Mouse (Mus musculus): ENCODE data around the gene Ube4b. TPM values are rescaled to one million over a fixed set of nuclear protein-coding genes. Genes with fewer than 3 reads are reported as not detected.

The Ube4b gene
- polyA plus RNA-seq, 1 experiment from 2014 or later = 68.8 TPM

DNA sequence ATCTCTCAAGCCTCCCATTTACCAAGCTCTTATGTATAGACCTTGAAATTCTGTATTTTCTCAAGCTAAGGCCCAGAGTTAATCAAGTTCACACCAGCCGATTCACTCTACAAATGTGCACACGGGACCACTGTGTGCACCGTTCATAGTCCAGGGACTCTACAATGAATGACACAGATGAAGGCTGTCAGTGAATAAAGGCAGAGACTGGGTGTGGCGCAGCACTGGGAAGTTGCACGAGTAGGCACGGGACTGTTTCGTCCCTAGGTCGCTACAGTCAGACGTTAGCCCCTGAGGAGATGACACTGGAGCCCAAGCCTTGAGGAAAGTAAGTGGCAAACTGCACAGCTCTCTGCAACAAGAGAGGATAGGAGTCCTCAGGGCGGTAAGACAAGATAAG lies 50.5 kb downstream of the Ube4b start:
- WGBS = 92% methylated on average over 10 of the region's 10 CpGs
- ATAC-seq (ENCODE audit: insufficient read depth, low FRiP score, low TSS enrichment) = no peak
- Histone ChIP-seq H3K4me2 (ENCODE audit: low read depth) (no peak overlapping the region), H3K27ac (ENCODE audit: low read depth, low read length) (no peak overlapping the region), H3K36me3 (ENCODE audit: control insufficient read depth, insufficient read depth, low read length) (peaks cover 21% of the 10 kb centered on the region), H3K9ac (ENCODE audit: low read length) (no peak overlapping the region; the same call in 1 of the 2 replicates), H3K27me3 (ENCODE audit: control insufficient read depth, insufficient read depth, low read length) (no peaks in the 10 kb centered on the region), H3K4me1 (ENCODE audit: control insufficient read depth, insufficient read depth, low read length) (no peaks in the 10 kb centered on the region), H3K4me3 (ENCODE audit: low read depth, low read length) (no peak overlapping the region), H3K9me3 (ENCODE audit: control insufficient read depth, low read length) (no peaks in the 10 kb centered on the region)
- no peak for DNase-seq (ENCODE audit: low spot score)

DNA sequence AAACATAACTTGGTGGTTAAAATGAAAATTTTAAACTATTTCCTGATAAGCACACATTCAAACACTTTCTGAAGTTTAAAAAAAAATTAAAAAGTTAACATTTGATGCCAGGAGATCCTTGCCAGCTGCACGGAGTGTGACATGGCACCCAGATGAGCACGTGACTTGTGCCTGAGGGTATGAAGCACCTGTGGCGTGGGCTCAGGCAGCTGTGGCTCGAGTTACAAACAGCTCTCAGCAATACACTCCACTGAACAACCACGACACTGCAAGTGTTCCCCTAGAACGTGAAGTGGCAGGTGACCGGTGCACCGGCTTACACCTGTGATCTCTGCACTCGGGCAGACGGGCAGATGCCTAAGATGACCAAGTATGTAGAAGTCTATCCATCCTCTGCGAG lies 51.9 kb downstream of the Ube4b start:
- Histone ChIP-seq H3K4me3 (ENCODE audit: low read depth, low read length) (no peak overlapping the region), H3K9ac (ENCODE audit: low read length) (no peak overlapping the region), H3K4me2 (ENCODE audit: low read depth) (no peak overlapping the region), H3K4me1 (ENCODE audit: control insufficient read depth, insufficient read depth, low read length) (no peaks in the 10 kb centered on the region), H3K27ac (ENCODE audit: low read depth, low read length) (no peak overlapping the region), H3K9me3 (ENCODE audit: control insufficient read depth, low read length) (no peaks in the 10 kb centered on the region), H3K36me3 (ENCODE audit: control insufficient read depth, insufficient read depth, low read length) (peaks cover 20% of the 10 kb centered on the region), H3K27me3 (ENCODE audit: control insufficient read depth, insufficient read depth, low read length) (no peaks in the 10 kb centered on the region)
- DNase-seq (ENCODE audit: low spot score) (no peak), ATAC-seq (ENCODE audit: insufficient read depth, low FRiP score, low TSS enrichment) (no peak)
- 87% methylated on average over 11 of the region's 11 CpGs for WGBS

DNA sequence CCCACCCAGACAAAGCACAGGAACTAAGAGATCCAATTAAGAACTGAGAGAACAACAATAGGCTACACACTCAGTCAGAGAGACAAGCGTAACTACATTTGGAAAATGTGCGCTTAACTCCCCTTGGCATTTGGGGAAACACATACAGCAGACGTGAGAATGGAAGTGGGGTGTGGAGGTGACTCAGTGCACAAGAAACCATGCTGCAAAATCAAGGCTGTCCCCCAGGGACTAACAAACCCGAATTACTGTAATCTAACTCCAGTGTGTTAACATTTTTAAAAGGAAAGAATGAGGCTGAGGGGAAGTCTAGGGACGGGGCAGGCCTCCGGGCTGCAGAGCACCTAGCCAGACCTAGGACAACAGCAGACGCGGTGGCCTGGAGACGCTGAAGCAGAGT lies 52.6 kb downstream of the Ube4b start:
- Histone ChIP-seq H3K4me1 (ENCODE audit: control insufficient read depth, insufficient read depth, low read length) (no peaks in the 10 kb centered on the region), H3K36me3 (ENCODE audit: control insufficient read depth, insufficient read depth, low read length) (peaks cover 20% of the 10 kb centered on the region), H3K4me2 (ENCODE audit: low read depth) (no peak overlapping the region), H3K9me3 (ENCODE audit: control insufficient read depth, low read length) (no peaks in the 10 kb centered on the region), H3K9ac (ENCODE audit: low read length) (no peak overlapping the region), H3K4me3 (ENCODE audit: low read depth, low read length) (no peak overlapping the region), H3K27ac (ENCODE audit: low read depth, low read length) (no peak overlapping the region), H3K27me3 (ENCODE audit: control insufficient read depth, insufficient read depth, low read length) (no peaks in the 10 kb centered on the region)
- 85% methylated on average over 9 of the region's 9 CpGs for WGBS
- DNase-seq (ENCODE audit: low spot score) = no peak
- ATAC-seq (ENCODE audit: insufficient read depth, low FRiP score, low TSS enrichment) = no peak

DNA sequence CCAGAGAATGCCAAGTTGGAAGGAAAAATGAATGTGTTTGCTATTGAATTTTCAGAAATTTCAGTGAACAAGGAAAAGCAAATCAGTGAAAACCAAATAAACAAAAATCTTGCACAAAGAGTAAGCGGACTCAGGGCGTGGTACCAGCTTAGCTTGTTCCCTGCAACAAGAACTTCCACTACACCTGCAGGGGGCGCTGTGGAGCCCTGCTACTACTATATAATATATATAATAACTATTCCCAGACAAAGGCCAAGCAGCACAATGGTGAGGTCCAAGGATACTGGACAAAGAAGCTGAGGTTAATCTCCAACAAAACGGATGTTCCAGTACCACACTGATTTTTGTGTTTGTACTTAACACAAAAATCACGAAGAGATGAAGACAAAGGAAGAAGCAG lies 53.1 kb downstream of the Ube4b start:
- Histone ChIP-seq H3K4me1 (ENCODE audit: control insufficient read depth, insufficient read depth, low read length) (no peaks in the 10 kb centered on the region), H3K9me3 (ENCODE audit: control insufficient read depth, low read length) (no peaks in the 10 kb centered on the region), H3K36me3 (ENCODE audit: control insufficient read depth, insufficient read depth, low read length) (peaks cover 20% of the 10 kb centered on the region), H3K27me3 (ENCODE audit: control insufficient read depth, insufficient read depth, low read length) (no peaks in the 10 kb centered on the region), H3K4me3 (ENCODE audit: low read depth, low read length) (no peak overlapping the region), H3K4me2 (ENCODE audit: low read depth) (no peak overlapping the region), H3K27ac (ENCODE audit: low read depth, low read length) (no peak overlapping the region), H3K9ac (ENCODE audit: low read length) (no peak overlapping the region)
- no peak for ATAC-seq (ENCODE audit: insufficient read depth, low FRiP score, low TSS enrichment)
- DNase-seq (ENCODE audit: low spot score) = peak; percentile 55
- 75% methylated on average over 5 of the region's 5 CpGs for WGBS

DNA sequence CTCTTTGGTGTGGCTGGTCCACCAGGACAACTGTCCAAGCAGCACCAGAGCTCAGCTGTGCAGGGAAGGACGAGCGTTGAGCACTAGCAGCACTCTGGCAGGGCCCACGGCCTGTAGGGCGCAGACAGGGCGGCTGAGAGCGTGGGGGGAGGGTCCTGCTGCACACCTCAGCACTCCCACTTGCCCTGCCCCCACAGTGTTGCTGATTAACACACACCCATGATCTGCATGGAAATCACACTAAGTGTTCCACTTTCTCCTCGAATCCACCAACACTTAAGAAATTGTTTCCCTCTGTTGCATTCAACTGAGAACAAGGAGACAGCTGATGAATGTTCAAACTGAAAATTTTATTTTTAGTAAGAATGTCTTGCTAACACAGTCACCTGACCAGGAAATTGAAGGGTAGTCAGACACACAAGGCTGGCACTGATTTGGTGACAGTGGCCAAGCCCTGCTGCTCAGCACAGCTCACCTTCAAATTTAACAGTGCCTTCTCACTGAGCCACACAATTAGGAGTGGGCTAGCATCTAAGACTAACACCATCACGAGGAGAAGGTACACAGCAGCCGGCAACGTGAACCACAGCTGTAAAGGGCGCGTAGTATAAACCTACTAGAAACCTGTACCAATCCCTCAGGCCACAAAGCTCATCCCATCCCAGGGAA lies 60.7 kb downstream of the Ube4b start:
- Histone ChIP-seq H3K27me3 (ENCODE audit: control insufficient read depth, insufficient read depth, low read length) (no peaks in the 10 kb centered on the region), H3K9me3 (ENCODE audit: control insufficient read depth, low read length) (no peaks in the 10 kb centered on the region), H3K36me3 (ENCODE audit: control insufficient read depth, insufficient read depth, low read length) (peaks cover 9% of the 10 kb centered on the region), H3K4me3 (ENCODE audit: low read depth, low read length) (no peak overlapping the region), H3K4me1 (ENCODE audit: control insufficient read depth, insufficient read depth, low read length) (no peaks in the 10 kb centered on the region), H3K4me2 (ENCODE audit: low read depth) (no peak overlapping the region), H3K27ac (ENCODE audit: low read depth, low read length) (no peak overlapping the region), H3K9ac (ENCODE audit: low read length) (peak overlapping the region; percentile 27; the same call in 1 of the 2 replicates)
- DNase-seq (ENCODE audit: low spot score) (no peak), ATAC-seq (ENCODE audit: insufficient read depth, low FRiP score, low TSS enrichment) (no peak)
- 87% methylated on average over 12 of the region's 12 CpGs for WGBS

DNA sequence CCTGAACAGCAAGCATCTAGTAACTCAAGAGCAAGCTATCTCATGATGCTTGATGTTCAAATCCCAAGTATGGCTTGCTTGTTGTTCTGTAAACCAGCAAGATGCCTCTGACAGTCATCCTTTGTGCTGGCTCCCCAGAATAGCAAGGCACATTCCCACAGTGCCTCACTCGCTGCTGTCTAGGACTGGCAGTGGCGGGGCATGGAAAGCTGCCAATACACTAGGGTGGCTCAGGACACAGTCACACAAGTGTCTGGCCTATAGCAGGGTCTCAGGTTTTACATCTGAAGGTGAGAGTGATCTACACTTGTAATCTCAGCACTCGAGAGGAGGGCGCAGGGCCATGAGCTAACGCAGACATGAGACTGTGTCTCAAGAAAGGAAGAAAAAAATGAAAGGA lies 61.7 kb downstream of the Ube4b start:
- H3K4me1 ChIP-seq (ENCODE audit: control insufficient read depth, insufficient read depth, low read length) = no peaks in the 10 kb centered on the region
- no peak overlapping the region for H3K4me2 ChIP-seq (ENCODE audit: low read depth)
- no peak overlapping the region for H3K9ac ChIP-seq (ENCODE audit: low read length)
- H3K4me3 ChIP-seq (ENCODE audit: low read depth, low read length) = no peak overlapping the region
- H3K9me3 ChIP-seq (ENCODE audit: control insufficient read depth, low read length) = no peaks in the 10 kb centered on the region
- no peak for ATAC-seq (ENCODE audit: insufficient read depth, low FRiP score, low TSS enrichment)
- H3K27me3 ChIP-seq (ENCODE audit: control insufficient read depth, insufficient read depth, low read length) = no peaks in the 10 kb centered on the region
- H3K36me3 ChIP-seq (ENCODE audit: control insufficient read depth, insufficient read depth, low read length) = peaks cover 13% of the 10 kb centered on the region
- no peak overlapping the region for H3K27ac ChIP-seq (ENCODE audit: low read depth, low read length)
- DNase-seq (ENCODE audit: low spot score) = no peak
- WGBS = 96% methylated on average over 5 of the region's 5 CpGs

DNA sequence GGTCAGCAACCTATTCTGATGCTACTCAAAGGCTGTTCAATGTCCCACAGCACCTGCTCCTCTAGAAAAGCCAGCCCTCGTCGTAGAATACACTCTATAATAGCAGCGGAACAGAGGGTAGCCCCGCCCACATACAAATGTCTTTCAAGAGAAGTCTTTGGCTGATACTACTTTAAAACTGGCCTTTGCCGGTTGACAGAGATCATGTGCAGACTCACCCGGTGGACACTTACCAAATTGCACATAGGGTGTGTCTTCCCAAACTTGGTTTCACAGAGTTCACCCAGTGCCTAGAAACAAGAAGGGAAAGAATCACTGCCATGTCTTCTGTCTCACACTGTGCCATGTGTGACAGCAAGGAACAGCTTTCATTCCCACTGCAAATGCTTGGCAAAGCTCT lies 65.5 kb downstream of the Ube4b start:
- no peak for DNase-seq (ENCODE audit: low spot score)
- Histone ChIP-seq H3K4me2 (ENCODE audit: low read depth) (no peak overlapping the region), H3K4me1 (ENCODE audit: control insufficient read depth, insufficient read depth, low read length) (no peaks in the 10 kb centered on the region), H3K4me3 (ENCODE audit: low read depth, low read length) (no peak overlapping the region), H3K9ac (ENCODE audit: low read length) (no peak overlapping the region), H3K36me3 (ENCODE audit: control insufficient read depth, insufficient read depth, low read length) (peaks cover 16% of the 10 kb centered on the region), H3K9me3 (ENCODE audit: control insufficient read depth, low read length) (no peaks in the 10 kb centered on the region), H3K27ac (ENCODE audit: low read depth, low read length) (no peak overlapping the region), H3K27me3 (ENCODE audit: control insufficient read depth, insufficient read depth, low read length) (no peaks in the 10 kb centered on the region)
- ATAC-seq (ENCODE audit: insufficient read depth, low FRiP score, low TSS enrichment) = no peak
- WGBS = 84% methylated on average over 6 of the region's 6 CpGs

DNA sequence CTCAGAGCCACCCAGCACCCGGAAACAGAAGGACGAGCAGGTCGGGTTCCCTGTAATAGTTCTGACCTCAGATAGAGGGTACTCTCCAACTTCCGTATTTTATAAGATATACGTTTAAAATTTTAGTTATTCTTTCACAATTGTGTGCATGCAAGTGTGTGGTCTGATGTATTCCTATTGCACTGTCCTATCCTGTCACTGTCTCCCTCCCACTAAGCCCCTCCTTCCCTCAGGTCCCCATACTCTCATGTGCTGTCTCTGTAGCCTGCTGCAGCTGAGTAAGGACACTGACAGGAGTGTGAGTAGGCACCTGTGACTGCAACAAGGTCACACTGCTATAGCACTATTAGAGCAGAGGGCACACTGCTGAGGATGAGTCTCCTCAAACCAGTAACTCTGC lies 65.9 kb downstream of the Ube4b start:
- H3K4me3 ChIP-seq (ENCODE audit: low read depth, low read length) = no peak overlapping the region
- DNase-seq (ENCODE audit: low spot score) = no peak
- peaks cover 17% of the 10 kb centered on the region for H3K36me3 ChIP-seq (ENCODE audit: control insufficient read depth, insufficient read depth, low read length)
- ATAC-seq (ENCODE audit: insufficient read depth, low FRiP score, low TSS enrichment) = no peak
- H3K9ac ChIP-seq (ENCODE audit: low read length) = no peak overlapping the region
- no peak overlapping the region for H3K4me2 ChIP-seq (ENCODE audit: low read depth)
- 92% methylated on average over 5 of the region's 5 CpGs for WGBS
- no peaks in the 10 kb centered on the region for H3K9me3 ChIP-seq (ENCODE audit: control insufficient read depth, low read length)
- H3K4me1 ChIP-seq (ENCODE audit: control insufficient read depth, insufficient read depth, low read length) = no peaks in the 10 kb centered on the region
- no peaks in the 10 kb centered on the region for H3K27me3 ChIP-seq (ENCODE audit: control insufficient read depth, insufficient read depth, low read length)
- H3K27ac ChIP-seq (ENCODE audit: low read depth, low read length) = no peak overlapping the region

DNA sequence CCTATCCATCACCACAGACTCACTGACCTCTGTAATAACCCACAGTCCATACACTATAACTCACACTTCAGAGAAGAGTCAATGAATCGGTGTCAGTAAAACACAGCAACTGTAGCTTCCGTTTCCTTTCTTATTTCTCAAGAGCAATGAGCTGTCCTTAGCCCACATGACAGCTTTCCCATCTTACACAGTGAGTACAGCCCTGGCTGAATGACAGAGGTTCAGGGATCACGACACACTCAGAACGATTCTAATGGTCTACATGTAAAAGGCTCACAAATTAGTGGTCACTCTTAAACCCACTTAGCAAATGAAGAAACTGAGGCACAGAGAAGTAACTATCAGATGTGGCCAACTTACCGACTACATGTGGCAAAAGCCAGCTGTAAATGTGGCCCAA lies 68.6 kb downstream of the Ube4b start:
- WGBS = 91% methylated on average over 5 of the region's 5 CpGs
- no peak overlapping the region for H3K27ac ChIP-seq (ENCODE audit: low read depth, low read length)
- H3K4me1 ChIP-seq (ENCODE audit: control insufficient read depth, insufficient read depth, low read length) = no peaks in the 10 kb centered on the region
- no peaks in the 10 kb centered on the region for H3K27me3 ChIP-seq (ENCODE audit: control insufficient read depth, insufficient read depth, low read length)
- DNase-seq (ENCODE audit: low spot score) (no peak), ATAC-seq (ENCODE audit: insufficient read depth, low FRiP score, low TSS enrichment) (no peak)
- no peak overlapping the region for H3K4me3 ChIP-seq (ENCODE audit: low read depth, low read length)
- peaks cover 23% of the 10 kb centered on the region for H3K36me3 ChIP-seq (ENCODE audit: control insufficient read depth, insufficient read depth, low read length)
- H3K9me3 ChIP-seq (ENCODE audit: control insufficient read depth, low read length) = no peaks in the 10 kb centered on the region
- no peak overlapping the region for H3K9ac ChIP-seq (ENCODE audit: low read length)
- H3K4me2 ChIP-seq (ENCODE audit: low read depth) = no peak overlapping the region

Data from neural tube, embryonic 11.5 days (tissue).